In the genomic region with DNA sequence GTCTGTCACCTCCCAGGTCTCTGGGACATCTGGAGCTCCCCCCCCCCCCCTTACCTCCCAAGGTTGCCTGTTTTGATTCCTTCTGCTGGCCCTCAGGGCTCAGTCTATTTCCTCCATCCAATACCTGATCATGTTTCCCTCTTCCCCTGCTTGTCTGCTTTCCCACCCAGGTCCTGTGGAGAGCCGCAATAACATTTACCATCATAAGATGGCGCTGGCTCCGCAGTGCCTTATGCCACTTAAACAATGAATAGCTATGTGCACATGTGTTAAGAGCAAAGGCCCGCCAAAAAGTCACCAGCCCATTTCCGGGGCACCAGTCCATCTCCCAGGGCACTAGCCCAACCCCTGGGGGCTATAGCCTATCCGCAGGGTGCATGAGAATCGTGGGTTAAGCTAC, we compare ENCODE assay signal across 35 mouse cellular contexts. TPM values are rescaled to one million over a fixed set of nuclear protein-coding genes. Genes with fewer than 3 reads are reported as not detected.
DNase-seq lines count a peak whose midpoint lies in the region; ATAC-seq and TF ChIP-seq lines count a peak whose summit lies in the region.
"Had no signal": no experiment of that assay in that cellular context is flagged by ENCODE, and none has a peak within 500 bp of the region (broad histone marks: within the 10 kb centered on the region; RNA-seq: fewer than 3 reads in every experiment).

No protein-coding gene starts in this region.

- no peak for ATAC-seq in heart, embryonic 12.5 days (ENCODE audit: insufficient number of reproducible peaks, low FRiP score)
- ATAC-seq: forebrain, embryonic 14.5 days; forebrain, postnatal 0 days; hindbrain, postnatal 0 days; inflammation-experienced regulatory T-cells, adult 6 months; intestine, embryonic 16.5 days had no signal

- H3K4me1 ChIP-seq in heart, embryonic 12.5 days (replicated peaks) = no peaks in the 10 kb centered on the region
- H3K4me1 ChIP-seq in ES-Bruce4 (ENCODE audit: control insufficient read depth, insufficient read depth, low read length) = no peaks in the 10 kb centered on the region
- H3K4me1 ChIP-seq: forebrain, embryonic 10.5 days; heart, embryonic 10.5 days had no signal

- 0 out of 2 replicates have a peak, but pooled peaks cover 1% of the 10 kb centered on the region for H3K9me3 ChIP-seq in heart, embryonic 12.5 days (replicated peaks)
- H3K9me3 ChIP-seq in ES-Bruce4 (replicated peaks; ENCODE audit: control insufficient read depth, insufficient read depth, low read length, poor library complexity, severe bottlenecking) = no peaks in the 10 kb centered on the region
- H3K9me3 ChIP-seq: forebrain, embryonic 10.5 days; heart, embryonic 10.5 days had no signal

- TF ChIP-seq EP300 in ES-Bruce4 (IDR thresholded peaks at IDR 0.05; ENCODE audit: insufficient read depth, low read depth, low read length) = no peak

- H3K36me3 ChIP-seq in heart, embryonic 12.5 days = no peaks in the 10 kb centered on the region
- H3K36me3 ChIP-seq in ES-Bruce4 (ENCODE audit: control insufficient read depth, insufficient read depth, low read length, poor library complexity, severe bottlenecking) = no peaks in the 10 kb centered on the region
- H3K36me3 ChIP-seq: forebrain, embryonic 10.5 days; heart, embryonic 10.5 days had no signal

- no peaks in the 10 kb centered on the region for H3K27me3 ChIP-seq in heart, embryonic 12.5 days (replicated peaks)
- no peaks in the 10 kb centered on the region for H3K27me3 ChIP-seq in ES-Bruce4 (ENCODE audit: control insufficient read depth, insufficient read depth, low read length, poor library complexity, severe bottlenecking)

- H3K4me2 ChIP-seq in heart, embryonic 12.5 days = no peak overlapping the region
- H3K4me2 ChIP-seq: hindbrain, embryonic 14.5 days had no signal

- no peak for TF ChIP-seq POLR2A in ES-Bruce4 (IDR thresholded peaks at IDR 0.05; ENCODE audit: insufficient read depth, low read length)

- 55% methylated on average over 7 of the region's 7 CpGs for WGBS in heart, embryonic 12.5 days

- H3K9ac ChIP-seq in heart, embryonic 12.5 days = no peak overlapping the region
- H3K9ac ChIP-seq in ES-Bruce4 (ENCODE audit: low read depth, poor library complexity, severe bottlenecking) = no peak overlapping the region
- H3K9ac ChIP-seq: forebrain, postnatal 0 days; hindbrain, embryonic 14.5 days had no signal

- TF ChIP-seq CTCF in ES-Bruce4 (IDR thresholded peaks at IDR 0.05; ENCODE audit: low read depth, low read length) = peak; percentile 20

- H3K27ac ChIP-seq in heart, embryonic 12.5 days (ENCODE audit: poor library complexity, severe bottlenecking) = no peak overlapping the region
- H3K27ac ChIP-seq in ES-Bruce4 (ENCODE audit: insufficient read depth, low read length) = no peak overlapping the region
- H3K27ac ChIP-seq: forebrain, embryonic 10.5 days; heart, adult 2 months; heart, embryonic 10.5 days; hindbrain, embryonic 14.5 days; hindbrain, postnatal 0 days had no signal

- no peak overlapping the region for H3K4me3 ChIP-seq in heart, embryonic 12.5 days
- H3K4me3 ChIP-seq in ES-Bruce4 (ENCODE audit: low read depth, low read length) = no peak overlapping the region
- H3K4me3 ChIP-seq: forebrain, embryonic 10.5 days; heart, adult 2 months; heart, embryonic 10.5 days had no signal

- DNase-seq in heart, adult 11 months = peak; percentile 51
- DNase-seq in A20 (ENCODE audit: low read depth, low spot score) (peak; percentile 2), ZHBTc4 (ENCODE audit: low read depth, low spot score) (peak; percentile 57)
- DNase-seq in frontal cortex, postnatal 14 days (ENCODE audit: low spot score in 2 of 2) = no peak
- DNase-seq in adrenal gland, postnatal 36 days = no peak
- DNase-seq: adrenal gland, adult 2 months; adrenal gland, postnatal 14 days; B cell, adult 2 months; cerebellum, adult 11-12 months; cerebellum, adult 9-10 months; cerebellum, postnatal 14 days; forebrain, postnatal 0 days; gastrocnemius, postnatal 25 days; heart, adult 2 months; kidney, adult 18-20 months had no signal

RNA-seq across cellular contexts. Expression of a gene that starts 21.5 kb away (rescaled TPM):
- polyA plus RNA-seq in heart, embryonic 12.5 days (2016; fragmentation: Nextera tagmentation; extraction: Ambion mirVana) = not detected in 2 replicates
- not detected in 2 replicates for polyA plus RNA-seq in ES-Bruce4 (2011; ENCODE audit: insufficient read depth, insufficient read length, low read depth, missing spikeins)
- total RNA-seq in adrenal gland, postnatal 36 days (2021) = not detected
- total RNA-seq: adrenal gland, adult 2 months; adrenal gland, postnatal 14 days; forebrain, postnatal 0 days; gastrocnemius, adult 8-10 months; gastrocnemius, postnatal 25 days; heart, adult 2 months; heart, postnatal 25 days; hematopoietic stem cell, adult 5-6 weeks; hindbrain, postnatal 0 days had no signal
- polyA plus RNA-seq: adrenal gland, adult 2 months; brain, embryonic 14.5 days; embryonic facial prominence, embryonic 11.5 days; forebrain, embryonic 10.5 days; forebrain, embryonic 14.5 days; forebrain, postnatal 0 days; gonadal fat pad, adult 2 months; heart, adult 2 months; heart, embryonic 10.5 days; heart, embryonic 14.5 days; heart, postnatal 0 days; hindbrain, embryonic 14.5 days; hindbrain, postnatal 0 days; inflammation-experienced regulatory T-cells, adult 6 months; intestine, embryonic 16.5 days had no signal

RNA-seq across cellular contexts. Expression of a gene that starts 34.0 kb away (rescaled TPM):
- not detected in 2 replicates for polyA plus RNA-seq in heart, embryonic 12.5 days (2016; fragmentation: Nextera tagmentation; extraction: Ambion mirVana)
- not detected in 2 replicates for polyA plus RNA-seq in ES-Bruce4 (2011; ENCODE audit: insufficient read depth, insufficient read length, low read depth, missing spikeins)
- not detected for total RNA-seq in adrenal gland, postnatal 36 days (2021)
- total RNA-seq: adrenal gland, adult 2 months; adrenal gland, postnatal 14 days; ES-E14; forebrain, postnatal 0 days; gastrocnemius, adult 8-10 months; gastrocnemius, postnatal 25 days; heart, adult 2 months; heart, postnatal 25 days; hematopoietic stem cell, adult 5-6 weeks; hindbrain, postnatal 0 days had no signal
- polyA plus RNA-seq: adrenal gland, adult 2 months; brain, embryonic 14.5 days; embryonic facial prominence, embryonic 11.5 days; embryonic facial prominence, embryonic 14.5 days; forebrain, embryonic 10.5 days; forebrain, embryonic 14.5 days; forebrain, postnatal 0 days; frontal cortex, adult 2 months; gonadal fat pad, adult 2 months; heart, adult 2 months; heart, embryonic 10.5 days; heart, embryonic 14.5 days; heart, postnatal 0 days; hindbrain, embryonic 14.5 days; hindbrain, postnatal 0 days; inflammation-experienced regulatory T-cells, adult 6 months; intestine, embryonic 16.5 days had no signal

Comparison
In these comparisons a context has a peak if more than half of its experiments do, and no peak if none do; other contexts are left out.
1. DNase-seq: peak in heart, adult 11 months (single experiment), A20 (single experiment) and ZHBTc4 (single experiment); none in frontal cortex, postnatal 14 days (0 of 2) and adrenal gland, postnatal 36 days (0 of 2).